Mouse (Mus musculus): ENCODE measurements around the gene Zscan22. TPM values are rescaled to one million over a fixed set of nuclear protein-coding genes. Genes with fewer than 3 reads are reported as not detected.
A peak's percentile ranks its signal among the peaks of the same experiment; 100 is the strongest.
"Not testable (repeated sequence)": the region's sequence is repeated elsewhere in the genome, so short reads cannot be mapped to it uniquely, and the experiment has no call there.

Zscan22 gene
- polyA plus RNA-seq, 1 experiment, result 20.7 TPM

GRCm38 (mm10) chr7:12913556-12913955, 15.9 kb downstream of the Zscan22 start:
- peaks cover 4% of the 10 kb centered on the region for H3K4me1 ChIP-seq (ENCODE audit: control insufficient read depth, insufficient read depth, low read length)
- no peak for TF ChIP-seq CTCF (IDR thresholded peaks at IDR 0.05; ENCODE audit: control insufficient read depth, insufficient read depth, insufficient replicate concordance, low read depth, low read length)
- no peak for TF ChIP-seq POLR2A (IDR thresholded peaks at IDR 0.05; ENCODE audit: control insufficient read depth, low read depth, low read length)
- no peaks in the 10 kb centered on the region for H3K27me3 ChIP-seq (ENCODE audit: control insufficient read depth, insufficient read depth, low read length)
- H3K27ac ChIP-seq (ENCODE audit: control insufficient read depth, insufficient read depth, low read depth, low read length), result no peak overlapping the region
- no peaks in the 10 kb centered on the region for H3K36me3 ChIP-seq (ENCODE audit: control insufficient read depth, insufficient read depth, low read length)
- H3K4me3 ChIP-seq (ENCODE audit: control insufficient read depth, low read depth, low read length), result no peak overlapping the region

GRCm38 (mm10) chr7:12920495-12920894, 22.9 kb downstream of the Zscan22 start:
- H3K27ac ChIP-seq (ENCODE audit: control insufficient read depth, insufficient read depth, low read depth, low read length); H3K4me3 ChIP-seq (ENCODE audit: control insufficient read depth, low read depth, low read length): not testable (repeated sequence)

DNA sequence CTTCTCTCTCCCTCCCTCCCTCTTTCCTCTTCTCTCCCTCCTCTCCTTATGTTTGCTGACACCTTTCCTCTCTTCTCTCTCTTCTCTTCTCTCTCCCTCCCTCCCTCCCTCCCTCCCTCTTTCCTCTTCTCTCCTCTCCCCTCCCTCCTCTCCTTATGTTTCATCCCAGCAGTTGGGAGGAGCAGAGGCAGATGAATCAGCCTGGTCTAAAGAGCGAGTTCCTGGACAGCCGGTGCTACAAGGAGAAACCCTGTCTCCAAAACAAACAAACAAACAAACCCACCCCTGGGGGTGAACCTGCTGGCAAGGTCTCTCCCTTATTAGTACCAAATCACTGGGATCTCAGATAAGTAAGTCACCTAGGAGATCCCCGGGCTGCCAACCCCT, 23.7 kb downstream of the Zscan22 start:
- H3K36me3 ChIP-seq (ENCODE audit: control insufficient read depth, insufficient read depth, low read length), result no peaks in the 10 kb centered on the region; the same call in 1 of the 2 replicates
- peak overlapping the region; percentile 72 for H3K27ac ChIP-seq (ENCODE audit: control insufficient read depth, insufficient read depth, low read depth, low read length)
- H3K27me3 ChIP-seq (ENCODE audit: control insufficient read depth, insufficient read depth, low read length), result no peaks in the 10 kb centered on the region
- H3K4me1 ChIP-seq (ENCODE audit: control insufficient read depth, insufficient read depth, low read length), result no peaks in the 10 kb centered on the region
- peak overlapping the region; percentile 94 for H3K4me3 ChIP-seq (ENCODE audit: control insufficient read depth, low read depth, low read length)
- TF ChIP-seq CTCF (IDR thresholded peaks at IDR 0.05; ENCODE audit: control insufficient read depth, insufficient read depth, insufficient replicate concordance, low read depth, low read length) (no peak), POLR2A (IDR thresholded peaks at IDR 0.05; ENCODE audit: control insufficient read depth, low read depth, low read length) (no peak)

More at GRCm38 (mm10) chr7:12920495-12920894, 22.9 kb downstream of the Zscan22 start:
- not testable (repeated sequence) for H3K4me1 ChIP-seq (ENCODE audit: control insufficient read depth, insufficient read depth, low read length); H3K27me3 ChIP-seq (ENCODE audit: control insufficient read depth, insufficient read depth, low read length); H3K36me3 ChIP-seq (ENCODE audit: control insufficient read depth, insufficient read depth, low read length)

DNA sequence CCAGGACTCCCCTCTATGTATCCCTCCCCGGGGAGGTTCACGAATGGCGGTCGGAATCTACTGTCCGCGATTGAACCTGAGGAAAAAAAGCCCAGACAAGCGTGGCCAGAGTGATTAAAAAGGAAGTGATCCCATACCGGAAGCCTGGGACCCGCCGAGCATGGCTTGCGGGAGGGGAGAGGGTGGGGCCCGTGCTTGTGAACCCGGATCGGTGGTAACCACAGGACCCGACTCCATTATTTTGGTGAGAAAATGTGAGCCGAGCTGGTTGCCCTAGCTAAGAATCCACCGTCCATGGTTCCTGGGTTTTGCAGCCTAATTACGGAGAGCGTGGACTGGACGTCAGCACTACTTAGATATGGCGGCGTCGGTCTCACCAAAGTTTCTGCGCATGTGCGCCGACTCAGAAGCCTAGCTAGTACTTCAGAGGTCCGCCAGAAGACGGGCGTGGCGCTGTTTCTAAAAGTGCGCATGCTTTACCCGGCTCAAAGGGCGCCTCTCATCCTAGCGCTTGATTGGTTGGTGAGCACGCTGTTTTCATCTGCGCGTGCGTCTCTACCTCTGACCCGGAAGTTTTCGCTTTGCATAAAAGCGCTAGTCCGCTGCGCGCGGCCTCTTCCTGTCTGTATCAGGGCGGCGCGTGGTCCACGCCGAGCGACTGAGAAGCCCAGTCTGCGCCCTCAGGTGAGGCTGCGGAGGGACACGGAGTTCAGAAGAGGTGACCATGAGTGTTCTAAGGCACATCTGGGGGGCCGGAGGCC, 24.3 kb downstream of the Zscan22 start, which contains the start of gene Rps5:
Gene Rps5 (plus strand): TSS at position 586 of the 761 bp plus-strand sequence.
- no peaks in the 10 kb centered on the region for H3K4me1 ChIP-seq (ENCODE audit: control insufficient read depth, insufficient read depth, low read length)
- no peaks in the 10 kb centered on the region for H3K27me3 ChIP-seq (ENCODE audit: control insufficient read depth, insufficient read depth, low read length)
- peak within 1 kb of the TSS; percentile 94 for H3K4me3 ChIP-seq (ENCODE audit: control insufficient read depth, low read depth, low read length)
- TF ChIP-seq CTCF (IDR thresholded peaks at IDR 0.05; ENCODE audit: control insufficient read depth, insufficient read depth, insufficient replicate concordance, low read depth, low read length) (peak; percentile 58; the same call in 1 of the 2 replicates), POLR2A (IDR thresholded peaks at IDR 0.05; ENCODE audit: control insufficient read depth, low read depth, low read length) (peak; percentile 79)
- peak within 1 kb of the TSS; percentile 74 for H3K27ac ChIP-seq (ENCODE audit: control insufficient read depth, insufficient read depth, low read depth, low read length)
- H3K36me3 ChIP-seq (ENCODE audit: control insufficient read depth, insufficient read depth, low read length), result no peaks in the 10 kb centered on the region; the same call in 1 of the 2 replicates

DNA sequence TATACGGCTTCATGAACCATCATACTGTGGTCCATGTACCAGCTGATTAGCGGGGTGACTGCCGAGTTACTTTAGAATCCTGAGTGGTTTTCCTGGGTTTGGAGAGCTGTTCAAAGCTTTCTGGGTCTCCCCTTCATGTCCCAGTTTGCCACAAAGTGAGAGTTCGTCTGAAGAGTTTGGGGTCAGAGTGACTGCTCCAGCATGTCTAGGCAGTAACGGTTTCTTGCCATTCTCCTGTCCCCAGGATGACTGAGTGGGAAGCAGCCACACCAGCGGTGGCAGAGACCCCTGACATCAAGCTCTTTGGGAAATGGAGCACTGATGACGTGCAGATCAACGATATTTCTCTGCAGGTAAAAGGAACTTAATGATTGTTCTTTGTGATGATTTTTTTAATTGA, 25.1 kb downstream of the Zscan22 start:
- H3K4me3 ChIP-seq (ENCODE audit: control insufficient read depth, low read depth, low read length), result peak overlapping the region; percentile 94
- no peaks in the 10 kb centered on the region for H3K27me3 ChIP-seq (ENCODE audit: control insufficient read depth, insufficient read depth, low read length)
- no peaks in the 10 kb centered on the region; the same call in 1 of the 2 replicates for H3K36me3 ChIP-seq (ENCODE audit: control insufficient read depth, insufficient read depth, low read length)
- no peak overlapping the region; the same call in 1 of the 2 replicates for H3K27ac ChIP-seq (ENCODE audit: control insufficient read depth, insufficient read depth, low read depth, low read length)
- peaks cover 5% of the 10 kb centered on the region for H3K4me1 ChIP-seq (ENCODE audit: control insufficient read depth, insufficient read depth, low read length)
- no peak for TF ChIP-seq CTCF (IDR thresholded peaks at IDR 0.05; ENCODE audit: control insufficient read depth, insufficient read depth, insufficient replicate concordance, low read depth, low read length)
- no peak for TF ChIP-seq POLR2A (IDR thresholded peaks at IDR 0.05; ENCODE audit: control insufficient read depth, low read depth, low read length)

DNA sequence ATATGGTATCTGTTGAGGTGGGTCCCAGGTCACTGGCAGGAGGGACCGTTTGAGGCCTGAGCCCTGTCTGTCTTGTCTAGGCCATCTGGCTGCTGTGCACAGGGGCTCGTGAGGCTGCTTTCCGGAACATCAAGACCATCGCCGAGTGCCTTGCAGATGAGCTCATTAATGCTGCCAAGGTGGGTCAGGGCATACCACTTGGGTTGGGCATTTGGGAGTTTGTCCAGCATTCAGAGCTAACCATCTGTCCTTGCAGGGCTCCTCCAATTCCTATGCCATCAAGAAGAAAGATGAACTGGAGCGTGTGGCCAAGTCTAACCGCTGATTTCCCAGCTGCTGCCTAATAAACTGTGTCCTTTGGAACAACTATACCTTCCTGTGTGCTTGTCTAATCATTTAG, 28.7 kb downstream of the Zscan22 start:
- H3K27me3 ChIP-seq (ENCODE audit: control insufficient read depth, insufficient read depth, low read length), result no peaks in the 10 kb centered on the region
- H3K36me3 ChIP-seq (ENCODE audit: control insufficient read depth, insufficient read depth, low read length), result no peaks in the 10 kb centered on the region; the same call in 1 of the 2 replicates
- H3K27ac ChIP-seq (ENCODE audit: control insufficient read depth, insufficient read depth, low read depth, low read length), result no peak overlapping the region
- TF ChIP-seq POLR2A (IDR thresholded peaks at IDR 0.05; ENCODE audit: control insufficient read depth, low read depth, low read length), result no peak
- no peak for TF ChIP-seq CTCF (IDR thresholded peaks at IDR 0.05; ENCODE audit: control insufficient read depth, insufficient read depth, insufficient replicate concordance, low read depth, low read length)
- no peak overlapping the region for H3K4me3 ChIP-seq (ENCODE audit: control insufficient read depth, low read depth, low read length)
- H3K4me1 ChIP-seq (ENCODE audit: control insufficient read depth, insufficient read depth, low read length), result peaks cover 15% of the 10 kb centered on the region

DNA sequence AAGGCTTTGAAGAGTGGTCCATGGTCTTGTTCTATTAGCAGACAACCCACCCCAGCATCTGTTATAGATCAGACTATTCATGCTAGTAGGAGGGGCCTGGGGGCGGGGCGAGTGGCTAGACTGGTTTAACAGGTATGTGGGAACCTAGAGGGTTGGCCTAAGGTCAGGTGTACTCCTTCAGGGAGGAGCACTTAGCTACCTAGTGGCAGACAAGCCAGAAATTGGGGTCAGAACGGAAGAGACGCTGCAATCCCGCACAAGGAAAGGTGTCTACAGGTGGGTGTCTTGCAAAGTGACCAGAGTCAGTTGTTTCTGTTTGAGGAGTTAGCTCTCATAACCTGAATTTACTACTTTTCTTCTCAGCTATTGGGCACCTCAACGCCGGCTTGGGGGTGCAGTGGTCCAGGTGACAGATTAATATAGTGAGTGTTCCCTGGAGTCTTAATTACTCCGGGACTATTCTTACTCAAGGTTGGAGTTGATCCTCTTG, 29.6 kb downstream of the Zscan22 start, which contains the start of gene Rnf225:
Gene Rnf225 (plus strand): TSS at position 226 of the 490 bp plus-strand sequence.
- H3K27me3 ChIP-seq (ENCODE audit: control insufficient read depth, insufficient read depth, low read length), result no peaks in the 10 kb centered on the region
- no peak for TF ChIP-seq POLR2A (IDR thresholded peaks at IDR 0.05; ENCODE audit: control insufficient read depth, low read depth, low read length)
- no peak for TF ChIP-seq CTCF (IDR thresholded peaks at IDR 0.05; ENCODE audit: control insufficient read depth, insufficient read depth, insufficient replicate concordance, low read depth, low read length)
- peaks cover 15% of the 10 kb centered on the region for H3K4me1 ChIP-seq (ENCODE audit: control insufficient read depth, insufficient read depth, low read length)
- H3K27ac ChIP-seq (ENCODE audit: control insufficient read depth, insufficient read depth, low read depth, low read length), result no peak within 1 kb of the TSS
- H3K36me3 ChIP-seq (ENCODE audit: control insufficient read depth, insufficient read depth, low read length), result no peaks in the 10 kb centered on the region; the same call in 1 of the 2 replicates
- peak within 1 kb of the TSS; percentile 33 for H3K4me3 ChIP-seq (ENCODE audit: control insufficient read depth, low read depth, low read length)
